Mouse (Mus musculus) left cerebral cortex, adult 2 months (tissue): ENCODE data around the gene Sult1e1. TPM values are rescaled to one million over a fixed set of nuclear protein-coding genes. Genes with fewer than 3 reads are reported as not detected.

Source experiments
- DNase-seq, 2 experiments: peaks; one replicate each; pipeline ENCODE4 v3.0.0; 2021 to 2022; ENCODE audit warnings: low spot score in 2 of 2, mixed read lengths in 1 of 2; ENCODE audit errors: extremely low spot score in 1 of 2
- H3K27ac ChIP-seq: fragments of 200-600 bp; 2 replicates; pipeline ENCODE4 v1.8.1; 2022
- H3K4me3 ChIP-seq: fragments of 200-600 bp; 2 replicates; pipeline ENCODE4 v1.8.1; 2022
- CTCF ChIP-seq: fragments of 200-600 bp; IDR thresholded peaks from 2 replicates; pipeline ENCODE4 v1.8.1; 2022; ENCODE audit warnings: antibody characterized with exemption, mild to moderate bottlenecking, moderate library complexity
- intact Hi-C: fragments of 180-260 bp; cut with DNase I; formaldehyde crosslinking; loops from one replicate; pipeline ENCODE4 v1.15.1; 2025
- long read RNA-seq, 2 experiments: library from polyadenylated mRNA; stranded (forward); transcript quantifications; one replicate each; pipeline ENCODE4 v2.0.0; 2021; ENCODE audit warnings: borderline mapping rate in 2 of 2
- total RNA-seq, 2 experiments: library from RNA; stranded (reverse); gene quantifications; 2 replicates each; pipeline ENCODE4 v1.2.3; 2021

Sult1e1 gene
- not detected for total RNA-seq
- long read RNA-seq, experiment 1: 0 reads
- long read RNA-seq, experiment 2: 0 reads

- DNase-seq: no peak
- intact Hi-C loops: no loop called here
Observed at GRCm38 (mm10) chr5:87591494-87591893, at the start of gene Sult1e1. Gene Sult1e1, minus strand, starts transcription at chr5:87591594.

DNA sequence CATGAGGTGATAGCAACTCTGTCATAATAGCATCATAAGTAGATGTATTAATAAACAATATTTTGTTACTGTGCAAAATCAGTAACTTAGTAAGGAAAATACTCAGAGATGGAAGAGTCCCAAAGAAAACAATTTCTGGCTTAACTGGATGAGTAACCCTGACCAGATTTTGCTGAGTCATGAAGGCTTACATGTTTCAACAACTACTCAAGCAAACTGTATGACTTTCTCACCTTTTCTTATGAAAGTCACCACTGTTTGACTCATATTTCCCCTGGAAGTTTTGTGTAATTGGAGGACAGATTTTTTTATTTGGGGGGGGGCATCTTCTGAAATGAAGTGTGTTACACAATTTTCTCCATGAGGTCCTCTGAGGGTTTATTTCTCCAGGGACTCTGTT lies 31.3 kb upstream of the Sult1e1 start:
- intact Hi-C loops: no loop called here
- no peak for DNase-seq
- no peak overlapping the region for H3K27ac ChIP-seq
- no peak overlapping the region for H3K4me3 ChIP-seq
- no peak for TF ChIP-seq CTCF

More at GRCm38 (mm10) chr5:87591494-87591893, at the start of gene Sult1e1:
- no peak within 1 kb of the TSS for H3K27ac ChIP-seq
- no peak for TF ChIP-seq CTCF
- H3K4me3 ChIP-seq: no peak within 1 kb of the TSS

- Histone ChIP-seq H3K4me3 (no peak overlapping the region), H3K27ac (no peak overlapping the region)
- no peak for TF ChIP-seq CTCF
- no peak for DNase-seq
- intact Hi-C loops: no loop called here
Observed at GRCm38 (mm10) chr5:87615128-87615390, 23.7 kb upstream of the Sult1e1 start.

GRCm38 (mm10) chr5:87614364-87615127 lies 23.2 kb upstream of the Sult1e1 start:
- no peak overlapping the region for H3K4me3 ChIP-seq
- H3K27ac ChIP-seq: no peak overlapping the region
- no peak for TF ChIP-seq CTCF
- no peak for DNase-seq
- intact Hi-C loops: no loop called here

DNA sequence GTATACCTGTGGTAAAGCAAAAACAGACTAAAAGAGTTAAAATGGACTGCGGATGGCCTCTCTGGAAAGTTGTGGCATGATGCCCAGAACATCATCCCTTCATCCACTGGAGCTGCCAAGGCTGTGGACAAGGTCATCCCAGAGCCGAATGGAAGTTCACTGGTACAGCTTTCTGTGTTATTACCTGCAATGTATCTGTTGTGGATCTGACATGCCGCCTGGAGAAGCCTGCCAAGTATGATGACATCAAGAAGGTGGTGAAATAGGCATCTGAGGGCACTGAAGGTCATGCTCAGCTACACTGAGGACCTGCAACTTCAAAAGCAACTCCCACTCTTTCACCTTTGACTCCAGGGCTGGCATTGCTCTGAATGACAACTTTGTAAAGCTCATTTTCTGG lies 9.6 kb upstream of the Sult1e1 start:
- intact Hi-C loops: no loop called here
- Histone ChIP-seq H3K4me3 (no peak overlapping the region), H3K27ac (no peak overlapping the region)
- no peak for TF ChIP-seq CTCF
- DNase-seq: no peak

GRCm38 (mm10) chr5:87597891-87598290 lies 6.5 kb upstream of the Sult1e1 start:
- Histone ChIP-seq H3K27ac (no peak overlapping the region), H3K4me3 (no peak overlapping the region)
- DNase-seq: no peak
- no peak for TF ChIP-seq CTCF
- intact Hi-C loops: no loop called here

DNA sequence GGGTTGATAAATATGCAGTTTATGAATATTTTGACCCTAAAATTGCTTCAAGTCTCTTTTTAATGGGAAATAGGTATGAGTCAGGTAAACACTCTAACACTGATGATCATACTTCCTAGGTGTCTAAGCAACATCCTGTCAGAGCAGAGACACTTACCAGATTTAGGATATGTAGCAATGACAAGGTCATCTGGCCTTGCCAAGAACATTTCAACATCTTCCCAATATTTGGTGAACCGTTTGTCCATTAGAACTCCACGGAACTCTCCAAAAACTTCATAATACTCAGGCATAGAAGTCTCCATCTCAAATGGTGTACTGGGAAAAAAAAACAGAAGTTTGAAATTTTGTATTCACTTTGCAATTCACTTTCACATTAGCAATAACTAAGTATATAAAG lies 1.5 kb downstream of the Sult1e1 start:
- DNase-seq: no peak
- H3K4me3 ChIP-seq: no peak overlapping the region
- H3K27ac ChIP-seq: no peak overlapping the region
- intact Hi-C loops: no loop called here
- TF ChIP-seq CTCF: no peak

DNA sequence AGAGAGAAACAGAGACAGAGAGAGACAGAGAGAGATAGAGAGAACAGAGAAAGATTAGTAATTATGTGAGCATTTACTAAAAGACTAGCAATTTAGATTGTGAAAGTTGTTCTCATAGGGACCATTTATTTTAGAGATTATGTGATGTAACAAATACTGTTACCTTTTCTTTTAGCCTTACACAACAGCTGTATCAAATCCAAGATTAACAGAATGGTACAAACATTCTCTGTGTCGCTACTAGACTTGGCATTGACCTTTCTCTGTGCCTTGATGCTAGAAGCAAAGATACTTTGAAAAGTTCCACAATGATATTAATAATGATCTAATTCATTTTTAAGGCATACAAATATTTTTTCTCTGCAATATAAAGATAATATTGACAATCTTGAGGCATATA lies 11.0 kb downstream of the Sult1e1 start:
- no peak for DNase-seq
- intact Hi-C loops: no loop called here
- TF ChIP-seq CTCF: no peak
- no peak overlapping the region for H3K27ac ChIP-seq
- no peak overlapping the region for H3K4me3 ChIP-seq

DNA sequence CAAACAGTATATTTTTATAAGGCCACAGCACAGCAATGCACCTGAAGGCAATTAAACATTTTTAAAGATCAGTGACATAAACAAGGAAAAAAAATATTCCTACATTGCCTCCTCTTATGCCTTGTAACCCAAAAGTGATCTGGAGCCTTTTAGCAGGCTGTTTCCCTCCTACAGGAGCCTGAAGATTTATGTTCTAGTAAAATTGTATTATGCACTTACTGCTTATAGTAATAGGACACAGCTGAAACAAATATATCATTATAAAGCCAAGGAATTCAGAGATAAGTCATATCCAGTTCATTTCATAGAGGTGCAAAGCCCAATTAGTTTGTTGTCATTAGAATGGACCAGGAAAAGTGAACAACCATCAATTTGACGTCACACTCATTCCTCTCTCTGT lies 17.2 kb downstream of the Sult1e1 start:
- Histone ChIP-seq H3K27ac (no peak overlapping the region), H3K4me3 (no peak overlapping the region)
- no peak for TF ChIP-seq CTCF
- intact Hi-C loops: no loop called here
- no peak for DNase-seq

DNA sequence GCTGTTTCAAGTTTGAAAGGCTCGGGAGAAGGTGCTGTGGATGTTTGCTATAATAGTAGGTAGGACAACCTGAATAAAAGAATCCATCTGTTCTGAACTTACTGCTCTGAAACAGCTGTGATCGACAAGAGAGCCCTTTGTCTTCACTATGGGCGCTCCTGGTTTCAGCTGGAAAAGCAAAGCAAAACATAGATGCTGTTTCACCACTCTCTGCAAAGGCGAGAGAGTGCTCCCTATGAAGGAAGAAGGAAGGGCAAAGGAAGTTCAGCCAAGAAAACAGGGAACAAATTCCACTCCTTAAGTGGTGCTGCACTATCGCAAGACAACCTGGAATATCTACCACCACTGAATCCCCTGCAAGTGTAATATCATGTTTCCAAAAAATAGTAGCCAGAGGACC lies 17.9 kb downstream of the Sult1e1 start:
- Histone ChIP-seq H3K27ac (no peak overlapping the region), H3K4me3 (no peak overlapping the region)
- intact Hi-C loops: no loop called here
- no peak for TF ChIP-seq CTCF
- DNase-seq: no peak

GRCm38 (mm10) chr5:87572781-87573180 lies 18.6 kb downstream of the Sult1e1 start:
- no peak for TF ChIP-seq CTCF
- no peak for DNase-seq
- Histone ChIP-seq H3K27ac (no peak overlapping the region), H3K4me3 (no peak overlapping the region)
- intact Hi-C loops: no loop called here

DNA sequence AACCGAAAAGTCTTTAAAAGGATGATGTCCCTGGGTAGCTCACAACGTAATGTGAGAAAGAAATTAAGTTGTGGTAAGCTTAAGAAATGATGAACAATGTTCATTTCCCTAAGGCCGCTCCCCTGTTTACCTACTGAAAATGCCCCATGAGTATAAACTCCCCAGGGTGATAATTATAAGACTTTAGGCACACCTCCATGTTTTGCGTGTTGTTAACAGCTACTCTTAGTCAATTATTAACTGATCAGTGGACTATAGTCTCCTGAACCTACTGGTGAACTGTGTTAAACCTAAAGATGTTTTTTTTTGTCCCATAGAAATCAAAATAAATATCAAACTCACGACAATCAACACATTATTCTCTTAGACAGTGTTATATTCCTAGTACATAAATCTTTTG lies 22.5 kb downstream of the Sult1e1 start, which contains the start of gene Sult1d1:
Sult1d1 (minus strand) TSS at position 183 of the 400 bp plus-strand sequence.
- Histone ChIP-seq H3K27ac (no peak within 1 kb of the TSS), H3K4me3 (no peak within 1 kb of the TSS)
- no peak for DNase-seq
- intact Hi-C loops: no loop called here
- no peak for TF ChIP-seq CTCF

DNA sequence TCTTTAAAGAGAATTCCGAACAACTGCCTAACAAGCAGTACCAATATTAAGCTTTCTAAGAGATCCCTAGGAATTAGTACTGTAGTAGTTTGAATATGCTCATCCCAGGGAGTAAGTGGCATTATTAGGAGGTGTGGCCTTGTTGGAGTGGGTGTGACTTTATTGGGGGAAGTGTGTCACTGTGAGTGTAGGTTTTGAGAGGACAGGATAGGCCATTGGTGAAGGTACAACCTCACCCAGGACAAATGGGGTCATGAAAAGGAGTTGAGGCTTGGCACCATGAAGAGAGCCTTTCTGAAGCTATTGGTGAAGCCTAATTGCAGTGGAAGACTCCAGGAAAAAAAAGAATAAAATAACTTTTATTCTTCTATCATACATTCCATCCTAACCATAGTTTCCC lies 24.1 kb downstream of the Sult1e1 start:
- intact Hi-C loops: no loop called here
- no peak overlapping the region for H3K4me3 ChIP-seq
- no peak for TF ChIP-seq CTCF

More for the DNA sequence above, 24.1 kb downstream of the Sult1e1 start:
- no peak overlapping the region for H3K27ac ChIP-seq
- DNase-seq: no peak
